Mouse (Mus musculus) small intestine, adult 2 months (tissue): ENCODE results near the gene Clec12b.

Experiments used
- CTCF ChIP-seq: fragments of 200-500 bp; IDR thresholded peaks from 2 replicates; pipeline ENCODE4 v1.5.1; 2012; ENCODE audit warnings: low read depth, mild to moderate bottlenecking, control low read depth, inconsistent platforms, low read length, moderate library complexity, mixed read lengths; ENCODE audit not compliant: insufficient replicate concordance, insufficient read length; ENCODE audit errors: extremely low read depth
- POLR2A ChIP-seq: fragments of 200-500 bp; IDR thresholded peaks from 2 replicates; pipeline ENCODE4 v1.6.1; 2012; ENCODE audit warnings: low read depth, mild to moderate bottlenecking, control low read depth, inconsistent platforms, low read length, moderate library complexity

DNA sequence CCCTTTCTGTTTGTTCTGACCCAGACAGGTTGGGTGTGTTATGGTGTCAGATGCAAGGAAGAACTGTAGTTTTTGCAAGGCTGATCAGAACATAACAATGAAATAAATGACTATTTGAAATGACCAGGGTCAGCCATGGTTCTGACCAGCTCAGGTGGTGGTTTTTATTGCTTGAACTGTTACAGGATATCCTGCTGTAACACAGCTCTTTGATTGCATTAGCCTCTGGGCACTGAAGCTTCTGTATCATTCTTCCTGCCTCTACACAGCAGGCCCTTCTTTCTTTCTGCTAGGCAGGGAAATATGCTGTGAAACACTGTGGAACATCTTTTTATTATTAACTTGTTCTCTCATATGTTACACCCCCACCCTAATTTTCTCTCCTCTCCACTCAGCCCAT is 29.2 kb downstream of the Clec12b start:
- TF ChIP-seq CTCF: no peak
- TF ChIP-seq POLR2A: no peak
